Mouse (Mus musculus): ENCODE measurements at regions not wholly inside any gene's neighbourhood (a gene's known extent, or its start where the extent isn't known, plus 50 kb on each side); places are given as distances from the start of the nearest gene placed in this dataset.
A peak's percentile ranks its signal among the peaks of the same experiment; 100 is the strongest.

GRCm38 (mm10) chr11:27833736-27834135 lies 505.9 kb downstream of the Gm6685 start:
- ATAC-seq (replicated peaks; ENCODE audit: low FRiP score, low TSS enrichment, poor library complexity, severe bottlenecking), result no peak

GRCm38 (mm10) chr11:27799826-27800620 lies 539.6 kb downstream of the Gm6685 start:
- no peak for ATAC-seq (replicated peaks; ENCODE audit: low FRiP score, low TSS enrichment, poor library complexity, severe bottlenecking)

GRCm38 (mm10) chr11:27753913-27754218 lies 585.8 kb downstream of the Gm6685 start:
- ATAC-seq (replicated peaks; ENCODE audit: low FRiP score, low TSS enrichment, poor library complexity, severe bottlenecking), result no peak

GRCm38 (mm10) chr11:27753212-27753912 lies 586.3 kb downstream of the Gm6685 start:
- peak; percentile 78 for ATAC-seq (replicated peaks; ENCODE audit: low FRiP score, low TSS enrichment, poor library complexity, severe bottlenecking)

GRCm38 (mm10) chr11:27726109-27726508 lies 613.6 kb downstream of the Gm6685 start:
- ATAC-seq (replicated peaks; ENCODE audit: low FRiP score, low TSS enrichment, poor library complexity, severe bottlenecking), result no peak

- ATAC-seq (replicated peaks; ENCODE audit: low FRiP score, low TSS enrichment, poor library complexity, severe bottlenecking), result no peak
Measured at GRCm38 (mm10) chr11:27721346-27721745, 618.3 kb downstream of the Gm6685 start.

GRCm38 (mm10) chr11:27672436-27672835 lies 667.2 kb downstream of the Gm6685 start:
- ATAC-seq (replicated peaks; ENCODE audit: low FRiP score, low TSS enrichment, poor library complexity, severe bottlenecking), result no peak
